Mouse (Mus musculus): Measurements from ENCODE around the gene Pm20d1. TPM values are rescaled to one million over a fixed set of nuclear protein-coding genes. Genes with fewer than 3 reads are reported as not detected.
"Not testable (repeated sequence)": the region's sequence is repeated elsewhere in the genome, so short reads cannot be mapped to it uniquely, and the experiment has no call there.

The Pm20d1 gene
- polyA plus RNA-seq, 1 experiment from 2014 or later: 0.34 TPM

DNA sequence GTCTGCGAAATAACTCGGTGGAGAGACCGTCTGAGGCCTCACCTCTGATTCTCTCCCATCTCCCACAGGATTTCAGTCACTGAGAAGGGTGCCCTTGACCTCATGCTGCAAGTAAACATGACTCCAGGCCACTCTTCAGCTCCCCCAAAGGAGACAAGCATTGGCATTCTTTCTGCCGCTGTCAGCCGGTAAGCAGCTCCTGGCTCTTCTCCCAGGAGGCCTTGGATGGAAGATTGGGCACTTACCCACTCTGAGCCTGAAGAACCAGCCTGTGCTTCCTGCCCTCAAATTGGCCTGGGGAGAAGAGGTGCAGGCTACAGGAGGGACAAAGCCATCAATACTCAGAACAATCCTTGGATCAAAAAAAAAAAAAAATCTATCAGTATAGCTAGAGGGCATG, 5.5 kb downstream of the Pm20d1 start:
- Histone ChIP-seq H3K36me3 (replicated peaks) (no peaks in the 10 kb centered on the region), H3K4me1 (peaks cover 1% of the 10 kb centered on the region; the same call in 1 of the 2 replicates), H3K9me3 (no peaks in the 10 kb centered on the region), H3K4me3 (replicated peaks) (no peak overlapping the region), H3K9ac (no peak overlapping the region), H3K4me2 (no peak overlapping the region), H3K27me3 (peaks cover 3% of the 10 kb centered on the region; the same call in 1 of the 2 replicates), H3K27ac (no peak overlapping the region)
- 88% methylated on average over 5 of the region's 5 CpGs for WGBS
- ATAC-seq (ENCODE audit: low FRiP score): no peak

DNA sequence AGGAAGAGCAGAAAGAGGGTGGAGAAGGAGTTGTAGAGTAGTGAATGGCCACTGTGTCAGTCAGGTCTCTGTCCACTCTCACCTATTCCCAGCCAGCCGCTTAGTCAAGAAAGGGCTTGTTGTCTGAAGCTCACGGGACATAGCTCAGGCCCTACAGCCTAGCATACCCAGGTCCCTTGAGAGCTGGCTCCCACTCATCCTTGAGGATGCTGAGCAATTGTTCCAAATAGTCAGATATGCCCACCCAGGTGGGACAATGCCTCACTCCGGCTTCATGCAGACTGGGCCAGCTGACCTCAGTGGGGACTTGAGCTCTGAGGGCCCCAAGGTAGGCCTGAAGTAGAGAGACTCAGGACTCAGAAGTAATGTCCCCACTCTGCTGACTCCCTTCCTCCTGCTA, 7.0 kb downstream of the Pm20d1 start:
- H3K36me3 ChIP-seq (replicated peaks): no peaks in the 10 kb centered on the region
- WGBS: 95% methylated on average over 3 of the region's 3 CpGs
- ATAC-seq (ENCODE audit: low FRiP score): no peak
- H3K27ac ChIP-seq: no peak overlapping the region
- no peak overlapping the region for H3K4me3 ChIP-seq (replicated peaks)
- H3K9ac ChIP-seq: no peak overlapping the region
- H3K9me3 ChIP-seq: no peaks in the 10 kb centered on the region
- no peaks in the 10 kb centered on the region for H3K27me3 ChIP-seq
- no peaks in the 10 kb centered on the region for H3K4me1 ChIP-seq
- no peak overlapping the region for H3K4me2 ChIP-seq

DNA sequence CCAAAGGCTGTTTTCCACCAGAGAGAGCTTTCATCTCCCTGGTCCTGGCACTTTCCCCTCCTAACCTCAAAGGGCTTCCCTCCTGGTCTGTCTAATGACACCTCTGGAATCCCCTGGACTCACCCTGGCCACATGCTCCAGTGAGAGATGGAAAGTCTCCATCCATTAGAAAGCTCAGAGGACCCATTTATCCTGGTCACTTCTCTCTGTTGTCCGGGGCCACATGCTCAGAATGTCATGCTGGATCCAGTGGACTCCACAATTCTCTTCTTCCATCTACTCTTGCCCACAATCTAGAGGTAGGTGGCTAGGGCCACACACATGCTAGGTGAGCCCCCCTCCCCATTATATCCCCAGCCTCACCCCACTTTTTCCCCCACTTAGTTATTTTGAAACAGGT, 11.8 kb downstream of the Pm20d1 start:
- no peak overlapping the region for H3K4me2 ChIP-seq
- 100% methylated on average over 1 of the region's 1 CpGs for WGBS
- ATAC-seq (ENCODE audit: low FRiP score): no peak

DNA sequence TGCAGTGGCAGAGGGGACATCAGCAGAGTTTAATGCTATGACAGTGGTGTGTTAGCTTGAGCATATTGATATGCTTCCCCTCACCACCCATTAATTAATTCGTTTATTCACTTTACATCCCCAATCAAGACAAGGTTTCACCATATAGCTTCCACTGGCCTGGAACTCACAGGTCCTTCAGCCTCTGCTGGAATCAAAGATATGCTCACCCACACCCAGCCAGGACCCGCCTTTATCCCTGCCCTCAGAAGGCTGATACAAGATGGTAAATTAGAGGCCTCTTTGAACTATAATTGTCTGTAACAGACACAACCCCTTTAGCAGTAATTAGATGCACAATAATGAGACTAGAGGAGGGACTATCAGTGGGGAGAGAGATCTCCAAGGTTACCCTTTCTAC, 12.5 kb downstream of the Pm20d1 start:
- H3K4me3 ChIP-seq (replicated peaks): no peak overlapping the region
- no peak for ATAC-seq (ENCODE audit: low FRiP score)
- no peak overlapping the region for H3K9ac ChIP-seq
- H3K9me3 ChIP-seq: no peaks in the 10 kb centered on the region
- no peak overlapping the region for H3K27ac ChIP-seq
- WGBS: 59% methylated on average over 2 of the region's 2 CpGs
- H3K27me3 ChIP-seq: no peaks in the 10 kb centered on the region
- no peaks in the 10 kb centered on the region for H3K36me3 ChIP-seq (replicated peaks)
- H3K4me1 ChIP-seq: no peaks in the 10 kb centered on the region
- H3K4me2 ChIP-seq: no peak overlapping the region

More for the DNA sequence above, 11.8 kb downstream of the Pm20d1 start:
- H3K4me1 ChIP-seq: no peaks in the 10 kb centered on the region
- H3K9ac ChIP-seq: no peak overlapping the region
- H3K27ac ChIP-seq: no peak overlapping the region
- H3K4me3 ChIP-seq (replicated peaks): no peak overlapping the region
- H3K36me3 ChIP-seq (replicated peaks): no peaks in the 10 kb centered on the region
- H3K27me3 ChIP-seq: no peaks in the 10 kb centered on the region
- H3K9me3 ChIP-seq: no peaks in the 10 kb centered on the region

DNA sequence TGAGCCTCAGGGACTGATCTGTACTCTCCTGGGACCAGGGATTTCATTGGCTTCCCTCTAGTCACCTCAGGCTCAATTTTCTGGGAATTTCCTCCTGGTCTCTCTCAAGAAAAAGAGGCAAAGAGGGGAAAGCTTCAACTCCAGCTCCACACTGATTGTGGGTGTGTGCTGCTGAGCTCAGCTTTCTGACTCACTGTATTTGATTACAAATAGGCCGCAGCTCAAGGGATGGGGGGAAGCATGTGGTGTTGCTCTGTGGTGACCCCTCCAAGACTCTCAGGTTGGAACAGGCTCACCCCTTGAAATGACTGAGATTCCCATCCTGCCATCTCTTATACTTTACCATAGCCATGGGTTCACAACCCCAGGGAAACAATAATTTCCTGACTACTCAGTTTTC, 14.2 kb downstream of the Pm20d1 start:
- Histone ChIP-seq H3K9me3 (no peaks in the 10 kb centered on the region), H3K36me3 (replicated peaks) (no peaks in the 10 kb centered on the region), H3K4me3 (replicated peaks) (no peak overlapping the region), H3K27me3 (no peaks in the 10 kb centered on the region), H3K4me2 (no peak overlapping the region), H3K4me1 (no peaks in the 10 kb centered on the region), H3K27ac (no peak overlapping the region), H3K9ac (no peak overlapping the region)
- ATAC-seq (ENCODE audit: low FRiP score): no peak
- 90% methylated on average over 1 of the region's 1 CpGs for WGBS

DNA sequence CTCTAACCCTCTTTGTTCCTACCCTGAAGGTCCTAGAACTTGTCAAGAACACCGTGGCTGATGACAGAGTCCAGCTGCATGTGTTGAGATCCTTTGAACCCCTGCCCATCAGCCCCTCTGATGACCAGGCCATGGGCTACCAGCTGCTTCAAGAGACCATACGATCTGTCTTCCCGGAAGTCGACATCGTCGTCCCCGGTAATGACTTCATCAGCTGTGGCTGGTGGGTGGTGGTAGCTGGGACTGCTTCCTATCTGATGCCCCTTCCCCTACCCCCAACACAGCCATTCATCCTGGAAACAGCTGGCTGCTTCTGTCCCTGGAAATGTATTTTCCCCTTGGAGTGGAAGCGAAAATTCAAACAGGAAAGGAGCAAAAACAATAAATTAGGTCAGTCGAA, 14.8 kb downstream of the Pm20d1 start:
- no peaks in the 10 kb centered on the region for H3K36me3 ChIP-seq (replicated peaks)
- H3K9me3 ChIP-seq: no peaks in the 10 kb centered on the region
- H3K4me2 ChIP-seq: no peak overlapping the region
- ATAC-seq (ENCODE audit: low FRiP score): no peak
- H3K9ac ChIP-seq: no peak overlapping the region
- H3K27me3 ChIP-seq: no peaks in the 10 kb centered on the region
- no peak overlapping the region for H3K27ac ChIP-seq
- WGBS: 89% methylated on average over 9 of the region's 9 CpGs
- H3K4me3 ChIP-seq (replicated peaks): no peak overlapping the region
- no peaks in the 10 kb centered on the region for H3K4me1 ChIP-seq

DNA sequence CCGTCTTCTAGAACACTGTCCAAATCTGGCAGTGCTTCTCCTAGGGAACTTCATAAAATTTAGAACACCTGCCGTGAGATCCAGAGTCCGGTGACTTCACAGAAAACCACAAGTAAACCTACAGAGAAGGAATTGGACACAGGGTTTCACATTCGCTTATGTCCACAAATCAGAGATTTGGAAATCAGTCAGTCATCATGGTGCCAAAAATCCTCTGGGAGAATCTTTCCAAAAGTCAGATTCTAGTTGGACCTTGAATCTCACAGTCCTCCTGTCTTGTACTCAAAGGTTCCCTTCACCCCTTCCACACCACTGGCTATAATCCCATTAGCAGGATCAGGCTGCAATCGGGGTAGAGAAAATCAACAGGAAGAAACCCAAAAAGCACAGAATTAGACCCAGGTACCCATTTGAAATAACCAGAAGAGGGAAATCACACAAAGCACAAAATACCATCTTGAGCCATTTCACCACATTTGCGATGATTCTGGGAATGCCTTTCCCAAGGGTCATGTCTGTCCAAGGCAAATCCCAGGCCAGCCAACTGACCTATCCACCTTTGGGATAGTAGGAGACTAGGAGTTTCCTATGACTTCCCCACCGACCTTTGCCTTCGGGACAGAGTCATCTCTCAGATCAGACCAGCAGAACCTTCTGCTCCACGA, 15.6 kb downstream of the Pm20d1 start:
- no peak overlapping the region for H3K4me2 ChIP-seq
- H3K4me1 ChIP-seq: no peaks in the 10 kb centered on the region
- no peaks in the 10 kb centered on the region for H3K27me3 ChIP-seq
- H3K4me3 ChIP-seq (replicated peaks): no peak overlapping the region
- H3K36me3 ChIP-seq (replicated peaks): no peaks in the 10 kb centered on the region
- 79% methylated on average over 9 of the region's 9 CpGs for WGBS
- no peak overlapping the region for H3K9ac ChIP-seq
- H3K27ac ChIP-seq: no peak overlapping the region
- no peaks in the 10 kb centered on the region for H3K9me3 ChIP-seq
- ATAC-seq (ENCODE audit: low FRiP score): no peak

DNA sequence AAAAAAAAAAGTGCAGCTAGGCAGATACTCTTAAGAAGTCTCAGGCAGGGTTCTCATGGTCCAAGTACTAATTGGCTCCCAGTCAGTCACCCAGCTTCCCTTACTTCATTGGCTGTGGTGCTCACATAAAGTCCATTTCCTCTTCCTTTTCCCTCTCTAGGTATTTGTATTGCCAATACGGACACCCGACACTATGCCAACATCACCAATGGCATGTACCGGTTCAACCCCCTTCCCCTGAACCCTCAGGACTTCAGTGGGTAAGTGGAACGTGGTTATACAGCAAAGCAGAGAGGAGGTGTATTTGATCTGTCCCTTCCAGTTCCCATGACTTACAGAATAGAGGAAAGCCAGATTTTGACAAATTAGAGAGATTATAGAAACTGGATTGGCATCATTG, 16.6 kb downstream of the Pm20d1 start:
- Histone ChIP-seq H3K27ac (no peak overlapping the region), H3K4me1 (no peaks in the 10 kb centered on the region), H3K36me3 (replicated peaks) (no peaks in the 10 kb centered on the region), H3K27me3 (no peaks in the 10 kb centered on the region), H3K4me2 (no peak overlapping the region), H3K9me3 (no peaks in the 10 kb centered on the region), H3K9ac (no peak overlapping the region), H3K4me3 (replicated peaks) (no peak overlapping the region)
- ATAC-seq (ENCODE audit: low FRiP score): no peak
- WGBS: 93% methylated on average over 4 of the region's 4 CpGs

DNA sequence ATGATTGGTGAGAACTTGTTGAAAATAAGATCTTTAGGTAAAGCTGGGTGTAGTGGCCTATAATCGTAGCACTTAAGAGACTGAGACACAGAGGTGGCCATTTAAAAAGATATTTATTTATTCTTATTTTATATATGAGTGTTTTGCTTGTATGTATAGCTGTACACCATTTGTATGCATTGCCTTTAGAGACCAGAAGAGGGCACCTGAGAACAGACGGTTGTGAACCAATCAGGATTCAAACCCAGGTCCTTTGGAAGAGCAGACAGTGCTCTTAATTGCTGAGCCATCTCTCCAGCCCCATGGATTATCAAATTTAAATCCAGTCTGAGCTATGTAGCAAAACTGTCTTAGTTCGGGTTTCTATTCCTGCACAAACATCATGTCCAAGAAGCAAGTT, 17.0 kb downstream of the Pm20d1 start:
- Histone ChIP-seq H3K27me3 (no peaks in the 10 kb centered on the region), H3K27ac (no peak overlapping the region), H3K4me2 (no peak overlapping the region), H3K4me3 (replicated peaks) (no peak overlapping the region), H3K9ac (no peak overlapping the region), H3K36me3 (replicated peaks) (no peaks in the 10 kb centered on the region), H3K9me3 (no peaks in the 10 kb centered on the region), H3K4me1 (no peaks in the 10 kb centered on the region)
- WGBS: 90% methylated on average over 3 of the region's 3 CpGs
- no peak for ATAC-seq (ENCODE audit: low FRiP score)

DNA sequence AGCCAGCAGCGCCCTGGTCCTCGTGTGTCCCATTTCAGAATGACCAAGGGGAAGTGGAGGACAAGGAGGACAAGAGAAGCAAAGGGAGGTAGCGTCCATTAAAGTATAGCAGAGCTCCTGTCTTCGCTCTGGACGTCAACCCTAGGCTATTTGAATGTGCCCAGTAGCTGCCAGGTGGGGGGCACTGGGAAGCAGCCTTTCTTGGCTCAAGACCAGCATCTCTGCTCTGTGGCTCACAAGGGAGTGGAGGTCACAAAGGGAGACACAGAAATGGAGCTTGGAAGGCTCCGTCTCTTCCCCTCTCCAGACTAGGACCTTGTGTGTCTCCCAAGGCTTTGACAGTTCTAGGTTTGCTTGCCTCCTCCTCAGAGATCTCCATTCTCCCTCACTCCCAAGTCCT, 19.7 kb downstream of the Pm20d1 start:
- no peaks in the 10 kb centered on the region for H3K9me3 ChIP-seq
- no peaks in the 10 kb centered on the region for H3K36me3 ChIP-seq (replicated peaks)
- H3K27me3 ChIP-seq: no peaks in the 10 kb centered on the region
- H3K27ac ChIP-seq: no peak overlapping the region
- 87% methylated on average over 6 of the region's 6 CpGs for WGBS
- H3K9ac ChIP-seq: no peak overlapping the region
- H3K4me1 ChIP-seq: no peaks in the 10 kb centered on the region
- ATAC-seq (ENCODE audit: low FRiP score): no peak
- no peak overlapping the region for H3K4me3 ChIP-seq (replicated peaks)
- H3K4me2 ChIP-seq: no peak overlapping the region

DNA sequence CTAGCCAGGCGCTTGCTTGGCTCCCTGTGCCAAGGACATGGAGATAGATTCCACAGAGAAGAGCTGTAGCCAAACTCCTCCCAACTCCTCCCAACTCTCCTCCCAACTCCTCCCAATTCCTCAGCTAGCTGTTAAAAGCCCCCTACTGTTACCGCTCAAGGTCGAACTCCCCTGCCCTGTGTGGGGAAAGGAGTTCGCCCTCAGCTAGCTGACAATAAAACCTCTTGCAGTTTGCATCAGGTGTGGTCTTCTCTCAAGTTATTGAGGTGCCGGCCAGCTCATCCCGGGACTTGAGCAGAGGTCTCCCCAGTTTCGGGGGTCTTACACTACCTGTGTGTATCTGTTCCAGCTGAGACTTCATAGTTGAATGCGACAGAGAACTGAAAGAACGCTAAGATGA, 23.2 kb downstream of the Pm20d1 start:
- H3K9ac ChIP-seq; H3K27me3 ChIP-seq; H3K27ac ChIP-seq; H3K4me3 ChIP-seq (replicated peaks); H3K36me3 ChIP-seq (replicated peaks); H3K4me1 ChIP-seq; H3K9me3 ChIP-seq; ATAC-seq (ENCODE audit: low FRiP score); H3K4me2 ChIP-seq: not testable (repeated sequence)
- 79% methylated on average over 9 of the region's 9 CpGs for WGBS

DNA sequence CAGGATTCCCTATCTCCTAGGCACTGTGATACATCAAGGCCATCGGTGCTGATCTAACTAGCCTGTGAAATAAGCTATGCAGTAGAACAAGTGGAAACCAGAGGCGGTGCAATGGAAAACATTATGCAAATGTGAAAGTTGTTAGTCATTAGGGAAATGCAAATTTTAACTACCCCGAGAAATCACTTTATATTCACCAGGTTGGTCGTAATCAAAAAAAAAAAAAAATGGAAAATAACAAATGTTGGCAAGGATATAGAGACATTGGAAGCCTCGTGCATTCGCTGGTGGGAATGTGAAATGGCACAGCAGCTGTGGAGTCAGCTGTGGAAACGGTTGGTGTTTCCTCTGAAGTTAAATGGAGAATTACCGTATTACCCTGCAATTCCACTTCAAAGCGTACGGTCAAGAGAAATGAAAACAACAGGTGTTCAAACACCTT, 23.7 kb downstream of the Pm20d1 start:
- no peaks in the 10 kb centered on the region for H3K27me3 ChIP-seq
- no peak overlapping the region for H3K9ac ChIP-seq
- no peak overlapping the region for H3K4me3 ChIP-seq (replicated peaks)
- no peaks in the 10 kb centered on the region for H3K4me1 ChIP-seq
- no peak for ATAC-seq (ENCODE audit: low FRiP score)
- H3K9me3 ChIP-seq: no peaks in the 10 kb centered on the region
- H3K4me2 ChIP-seq: no peak overlapping the region
- H3K36me3 ChIP-seq (replicated peaks): no peaks in the 10 kb centered on the region
- H3K27ac ChIP-seq: no peak overlapping the region
- 86% methylated on average over 10 of the region's 10 CpGs for WGBS

DNA sequence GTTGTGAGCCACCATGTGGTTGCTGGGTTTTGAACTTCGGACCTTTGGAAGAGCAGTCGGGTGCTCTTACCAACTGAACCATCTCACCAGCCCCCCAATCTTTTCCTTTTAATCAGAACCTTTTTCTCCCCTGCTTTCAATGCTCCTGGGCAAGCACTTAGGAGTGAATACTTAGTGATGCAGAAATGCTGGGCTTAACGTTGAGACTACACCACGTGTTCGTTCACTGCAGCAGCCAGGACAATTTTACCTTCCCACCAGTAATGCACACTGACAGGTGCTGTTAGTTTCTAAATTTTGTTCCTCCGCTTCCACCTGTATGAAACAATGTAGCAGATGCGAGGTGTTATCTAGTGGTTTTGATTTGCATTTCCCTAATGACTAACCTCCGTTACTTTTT, 25.1 kb downstream of the Pm20d1 start:
- WGBS: 77% methylated on average over 8 of the region's 8 CpGs
- Histone ChIP-seq H3K27me3 (no peaks in the 10 kb centered on the region), H3K9me3 (no peaks in the 10 kb centered on the region)

More for the DNA sequence above, 25.1 kb downstream of the Pm20d1 start:
- H3K4me2 ChIP-seq: no peak overlapping the region
- ATAC-seq (ENCODE audit: low FRiP score): no peak
- H3K36me3 ChIP-seq (replicated peaks): no peaks in the 10 kb centered on the region
- peaks cover 5% of the 10 kb centered on the region for H3K4me1 ChIP-seq
- H3K9ac ChIP-seq: no peak overlapping the region
- H3K27ac ChIP-seq: no peak overlapping the region
- no peak overlapping the region for H3K4me3 ChIP-seq (replicated peaks)

Data from forebrain, embryonic 12.5 days (tissue).